Mouse (Mus musculus): ENCODE data around the gene Chit1. TPM values are rescaled to one million over a fixed set of nuclear protein-coding genes. Genes with fewer than 3 reads are reported as not detected.

The Chit1 gene
- total RNA-seq, 2 experiments from 2014 or later, result not detected

DNA sequence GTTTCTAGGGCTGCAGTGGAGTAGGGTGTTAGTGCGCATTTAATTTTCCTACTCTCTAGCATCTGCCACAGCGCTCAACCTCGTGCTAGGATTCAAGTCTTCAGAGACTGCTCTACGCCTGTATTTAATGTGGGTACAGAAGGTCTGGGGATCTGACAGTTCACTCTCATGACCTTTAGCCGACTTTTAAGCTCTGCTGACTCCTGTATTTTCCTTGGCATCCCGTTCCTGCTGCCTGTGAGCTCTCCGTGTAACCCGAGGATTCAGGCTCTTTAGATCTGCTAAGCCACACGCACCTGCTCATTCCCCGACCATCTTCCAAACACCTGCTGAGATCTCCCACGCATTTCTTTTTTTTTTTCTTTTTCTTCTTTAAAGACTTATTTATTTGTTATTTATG lies 22.3 kb downstream of the Chit1 start:
- peak; percentile 45 for DNase-seq
- no peak for TF ChIP-seq CTCF (IDR thresholded peaks at IDR 0.05)
- intact Hi-C loops (cut with DNase I), result no loop called here

DNA sequence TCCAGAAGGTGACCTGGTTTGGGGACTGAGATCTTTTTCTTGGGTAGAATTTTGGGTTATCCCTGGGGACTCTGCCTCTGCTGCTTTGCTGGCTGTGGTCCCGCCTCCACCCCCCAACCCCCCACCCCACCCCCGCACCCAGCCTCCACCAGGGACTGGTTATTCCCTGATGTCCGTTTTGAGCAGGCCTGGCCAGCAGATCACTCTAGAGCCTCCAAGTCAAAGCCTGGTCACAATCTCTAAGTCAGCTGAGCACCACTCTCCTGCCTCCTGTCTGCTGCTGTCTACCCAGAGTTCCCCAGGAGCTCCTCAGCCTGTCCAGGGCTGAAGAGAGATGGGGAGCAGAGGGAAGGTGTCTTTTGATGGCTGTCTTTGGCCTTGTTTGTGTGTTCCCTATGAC lies 25.3 kb downstream of the Chit1 start:
- H3K4me3 ChIP-seq, result no peak overlapping the region
- no peak overlapping the region for H3K27ac ChIP-seq
- DNase-seq, result no peak
- intact Hi-C loops (cut with DNase I), result no loop called here
- TF ChIP-seq CTCF (IDR thresholded peaks at IDR 0.05), result no peak

More for the DNA sequence above, 22.3 kb downstream of the Chit1 start:
- peak overlapping the region; percentile 28; the same call in 1 of the 2 replicates for H3K4me3 ChIP-seq
- peak overlapping the region; percentile 70 for H3K27ac ChIP-seq

DNA sequence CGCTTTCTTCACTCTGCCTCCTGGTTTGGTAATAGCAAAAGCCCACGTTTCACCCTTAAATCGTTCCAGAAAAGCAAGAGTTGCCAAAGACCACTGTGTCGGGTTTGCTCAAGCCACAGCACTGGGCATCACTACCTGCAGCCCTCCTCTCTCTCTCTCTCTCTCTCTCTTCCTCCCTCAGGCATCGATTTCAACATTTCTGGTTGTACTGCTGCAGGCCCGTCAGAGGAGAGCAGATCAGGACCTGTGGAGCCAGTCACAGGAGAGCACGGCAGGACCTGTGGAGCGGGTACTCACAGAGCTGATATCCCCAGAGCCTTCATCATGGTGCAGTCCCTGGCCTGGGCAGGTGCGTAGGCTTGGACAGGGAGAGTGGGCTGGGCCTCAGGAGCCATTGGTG lies 27.4 kb downstream of the Chit1 start:
- intact Hi-C loops (cut with DNase I), result no loop called here
- Histone ChIP-seq H3K4me3 (no peak overlapping the region), H3K27ac (no peak overlapping the region)
- TF ChIP-seq CTCF (IDR thresholded peaks at IDR 0.05), result no peak
- no peak for DNase-seq

DNA sequence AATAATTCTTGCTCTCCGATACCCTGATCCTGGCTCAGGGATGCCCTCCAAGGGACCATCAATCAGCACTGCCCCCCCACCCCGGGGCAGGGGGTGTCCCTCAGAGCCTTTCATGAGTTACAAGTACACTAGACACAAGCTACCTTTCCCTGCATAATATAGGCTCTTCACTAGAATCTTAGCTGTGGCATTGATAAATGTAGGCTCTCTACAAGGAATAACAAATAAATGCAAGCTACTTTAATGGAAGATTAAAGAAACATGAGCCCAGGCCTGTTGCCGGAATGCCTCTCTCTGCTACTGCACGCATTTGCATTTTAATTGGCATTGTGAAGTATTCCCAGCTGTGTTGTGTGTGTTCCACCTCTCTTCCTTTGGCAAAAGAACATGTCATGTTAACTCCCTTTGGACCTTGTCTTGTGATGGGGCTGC lies 31.3 kb downstream of the Chit1 start:
- intact Hi-C loops (cut with DNase I), result no loop called here
- DNase-seq, result no peak
- no peak overlapping the region for H3K27ac ChIP-seq
- H3K4me3 ChIP-seq, result no peak overlapping the region
- TF ChIP-seq CTCF (IDR thresholded peaks at IDR 0.05), result no peak

DNA sequence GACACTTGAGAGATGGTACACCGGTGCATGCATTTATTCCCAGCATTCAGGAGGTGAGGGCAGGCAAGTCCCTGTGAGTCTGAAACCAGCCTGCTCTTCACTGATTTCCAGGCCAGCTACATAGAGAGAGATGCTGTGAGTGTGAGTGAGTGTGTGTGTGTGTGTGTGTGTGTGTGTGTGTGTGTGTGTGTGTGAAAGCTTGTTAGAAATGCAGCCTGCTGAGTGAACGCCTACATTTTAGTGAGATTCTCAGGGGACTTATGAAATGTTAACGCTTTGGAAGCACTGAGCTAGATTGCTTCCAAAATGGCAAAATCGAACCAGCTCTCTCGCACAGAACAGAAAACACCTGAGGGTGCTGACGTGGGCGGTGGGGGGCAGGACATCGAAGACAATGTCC lies 35.0 kb downstream of the Chit1 start:
- Histone ChIP-seq H3K27ac (no peak overlapping the region), H3K4me3 (no peak overlapping the region)
- DNase-seq, result no peak
- intact Hi-C loops (cut with DNase I), result no loop called here
- no peak for TF ChIP-seq CTCF (IDR thresholded peaks at IDR 0.05)

DNA sequence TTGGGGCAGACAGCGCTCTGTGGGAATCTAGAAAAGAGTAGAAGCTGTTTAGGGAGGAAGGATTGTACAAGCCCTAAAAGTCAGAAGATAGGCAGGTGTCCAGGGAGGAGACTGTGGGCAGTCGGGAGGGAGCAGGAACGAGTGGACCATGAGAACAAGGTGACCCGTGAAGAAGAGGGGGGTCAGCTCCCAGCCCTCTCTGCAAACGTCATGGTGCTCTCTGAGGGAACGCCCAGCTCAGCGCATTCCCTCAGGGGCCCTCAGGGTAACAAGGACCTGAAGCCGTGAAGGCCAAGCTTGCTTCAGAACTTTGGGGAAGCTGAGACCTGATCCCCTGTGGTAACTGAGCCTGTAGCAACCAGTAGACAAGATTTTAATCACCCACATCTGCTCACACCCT lies 39.0 kb downstream of the Chit1 start:
- no peak overlapping the region for H3K27ac ChIP-seq
- TF ChIP-seq CTCF (IDR thresholded peaks at IDR 0.05), result no peak
- H3K4me3 ChIP-seq, result no peak overlapping the region
- intact Hi-C loops (cut with DNase I), result loop anchor here (2.0 kb wide), 1 partner anchor 173 kb away; no protein-coding TSS in a partner anchor
- no peak for DNase-seq

DNA sequence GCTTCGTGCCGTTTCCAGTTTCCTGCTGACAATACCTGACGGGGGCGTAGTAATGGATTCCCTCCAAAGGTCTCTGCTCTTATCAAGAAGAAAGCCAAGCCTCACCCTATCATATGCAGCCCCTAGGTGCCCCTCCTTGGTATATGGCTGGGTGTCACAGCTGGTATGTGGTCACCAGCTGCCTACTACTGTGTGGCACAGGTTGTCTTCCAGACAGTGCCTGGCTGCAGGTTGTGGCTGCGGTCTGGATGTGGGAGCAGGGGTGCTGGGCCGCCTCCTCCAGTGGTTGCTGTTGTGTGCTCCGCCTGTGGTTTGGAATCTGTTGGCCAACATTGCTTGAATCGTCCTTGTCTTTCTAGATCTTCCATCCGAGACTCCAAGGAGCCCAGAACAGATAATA lies 39.7 kb downstream of the Chit1 start:
- DNase-seq, result no peak
- H3K27ac ChIP-seq, result no peak overlapping the region
- H3K4me3 ChIP-seq, result no peak overlapping the region
- TF ChIP-seq CTCF (IDR thresholded peaks at IDR 0.05), result no peak
- intact Hi-C loops (cut with DNase I), result loop anchor here (1.0 to 2.0 kb wide), 3 partner anchors 94 to 182 kb away; partner anchors contain the start of gene Ppfia4

DNA sequence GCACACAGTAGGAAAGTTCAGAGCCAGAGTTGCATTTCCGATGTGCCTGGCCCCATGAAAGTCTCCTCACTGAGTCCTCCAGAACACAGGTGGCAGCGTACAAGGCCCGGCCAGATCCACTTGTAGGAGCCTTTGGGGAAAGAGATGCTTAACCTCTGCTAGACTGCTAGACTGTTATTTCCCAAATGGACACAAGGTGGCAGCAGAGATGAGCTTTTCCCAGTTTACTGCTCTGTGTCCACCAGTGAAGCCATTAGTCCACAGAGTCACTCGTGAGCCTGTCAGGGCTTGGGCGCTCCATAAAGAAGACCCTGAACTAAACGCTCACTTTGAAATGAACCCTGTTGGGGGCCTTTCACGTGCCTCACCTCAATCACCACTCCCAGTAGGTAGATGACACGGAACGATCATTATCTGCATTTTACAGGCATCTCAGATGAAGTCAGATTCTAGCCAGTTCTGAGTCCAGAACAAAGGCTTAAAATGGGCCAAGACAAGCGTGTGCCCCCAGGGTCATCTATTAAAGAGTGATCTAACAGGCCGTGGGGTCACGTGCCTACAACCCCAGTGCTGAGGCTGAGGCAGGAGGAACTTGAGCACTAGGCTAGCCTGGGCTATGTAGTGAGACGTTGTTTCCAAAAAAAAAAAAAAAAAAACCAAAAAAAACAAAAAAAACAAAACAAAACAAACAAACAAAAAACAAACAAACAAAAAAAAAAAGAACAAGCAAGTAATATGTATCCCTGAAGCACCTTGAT lies 40.8 kb downstream of the Chit1 start:
- DNase-seq, result peak; percentile 75
- intact Hi-C loops (cut with DNase I), result loop anchor here (1.0 to 2.0 kb wide), 4 partner anchors 50 to 180 kb away; partner anchors contain the start of gene Ppfia4
- H3K27ac ChIP-seq, result no peak overlapping the region
- TF ChIP-seq CTCF (IDR thresholded peaks at IDR 0.05), result peak; percentile 84
- no peak overlapping the region for H3K4me3 ChIP-seq

DNA sequence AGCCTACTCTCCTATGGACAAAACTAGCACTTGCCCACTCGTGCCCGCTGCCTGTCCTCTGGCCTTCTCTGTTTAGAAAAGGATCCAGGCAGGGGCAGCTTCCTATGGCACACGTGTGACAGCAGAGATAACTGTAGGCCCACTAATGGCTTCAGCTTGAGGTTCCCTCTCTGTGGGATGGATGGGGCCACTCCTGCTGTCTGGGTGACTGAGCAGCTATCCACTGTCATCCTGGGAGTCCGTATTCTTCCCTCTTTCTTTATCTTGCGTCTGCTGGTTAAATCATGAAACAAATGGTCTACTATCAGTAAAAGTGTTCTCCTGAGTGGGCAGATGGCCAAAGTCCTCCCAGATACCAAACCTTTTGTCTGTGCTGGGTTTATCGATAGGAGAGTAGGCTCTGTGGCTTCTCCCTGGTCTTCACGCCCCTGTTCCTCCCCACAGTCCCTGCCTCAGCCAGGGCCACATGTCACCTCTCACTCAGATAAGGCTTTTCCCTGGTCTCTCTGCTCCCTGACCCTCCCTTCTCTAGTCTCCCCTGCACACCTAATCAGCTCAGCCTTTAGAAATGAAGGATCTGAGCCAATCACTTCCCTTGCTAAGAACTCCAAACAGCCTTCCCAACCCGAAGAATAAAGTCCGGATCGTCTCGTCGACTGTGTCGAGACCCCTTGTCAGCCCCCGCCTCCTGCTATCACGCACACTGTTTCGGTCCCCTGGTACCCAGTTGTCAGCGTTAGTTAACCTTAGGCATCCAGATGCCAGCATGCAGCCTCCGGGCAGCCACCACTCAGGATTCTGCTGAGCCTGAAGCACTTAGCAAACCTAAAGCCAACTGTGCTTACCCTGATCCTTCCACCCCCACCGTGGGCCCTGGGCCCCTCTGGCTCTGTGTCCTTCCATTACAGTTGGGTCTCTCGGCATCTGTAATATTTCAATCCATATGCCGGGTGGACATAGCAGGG lies 41.9 kb downstream of the Chit1 start:
- no peak for DNase-seq
- Histone ChIP-seq H3K27ac (no peak overlapping the region), H3K4me3 (no peak overlapping the region)
- TF ChIP-seq CTCF (IDR thresholded peaks at IDR 0.05), result no peak
- intact Hi-C loops (cut with DNase I), result loop anchor here (1.0 kb wide), 1 partner anchor 49 kb away; no protein-coding TSS in a partner anchor

DNA sequence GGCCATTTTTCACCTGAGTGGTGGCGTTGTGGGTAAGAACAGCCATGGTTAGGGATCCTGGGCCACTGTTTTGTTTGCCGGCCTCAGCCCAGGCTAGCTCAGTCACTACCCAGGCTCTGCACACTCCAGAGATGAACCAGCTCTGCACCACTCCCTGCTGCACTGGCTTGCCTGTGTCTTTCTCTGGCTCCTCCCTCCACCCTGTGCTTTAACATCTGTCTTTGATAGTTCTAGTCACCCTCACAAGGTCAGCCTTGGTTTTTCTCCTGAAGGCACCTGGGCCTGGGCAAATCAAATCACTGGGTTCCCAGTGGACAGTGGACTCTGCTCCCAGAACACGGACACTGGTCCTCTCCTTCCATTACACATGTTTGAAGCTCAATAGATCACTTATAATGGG lies 43.1 kb downstream of the Chit1 start:
- no peak for TF ChIP-seq CTCF (IDR thresholded peaks at IDR 0.05)
- intact Hi-C loops (cut with DNase I), result no loop called here
- DNase-seq, result no peak
- H3K27ac ChIP-seq, result no peak overlapping the region
- H3K4me3 ChIP-seq, result no peak overlapping the region

DNA sequence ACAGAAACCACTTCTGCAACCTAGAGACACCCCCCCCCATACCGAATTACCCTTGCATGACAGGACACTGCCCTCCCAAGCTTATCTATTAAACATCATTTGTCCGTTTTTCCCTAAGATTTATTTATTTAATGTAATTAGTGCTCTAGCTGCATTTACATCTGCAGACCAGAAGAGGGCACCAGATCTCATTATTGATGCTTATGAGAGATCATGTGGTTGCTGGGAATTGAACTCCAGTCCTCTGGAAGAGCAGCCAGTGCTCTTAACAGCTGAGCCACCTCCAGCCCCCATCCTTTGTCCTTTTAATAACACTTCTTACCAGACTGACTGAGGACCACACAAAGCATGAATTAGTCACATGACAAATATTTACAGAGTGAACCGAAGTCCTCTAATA lies 43.6 kb downstream of the Chit1 start:
- H3K27ac ChIP-seq, result no peak overlapping the region

DNA sequence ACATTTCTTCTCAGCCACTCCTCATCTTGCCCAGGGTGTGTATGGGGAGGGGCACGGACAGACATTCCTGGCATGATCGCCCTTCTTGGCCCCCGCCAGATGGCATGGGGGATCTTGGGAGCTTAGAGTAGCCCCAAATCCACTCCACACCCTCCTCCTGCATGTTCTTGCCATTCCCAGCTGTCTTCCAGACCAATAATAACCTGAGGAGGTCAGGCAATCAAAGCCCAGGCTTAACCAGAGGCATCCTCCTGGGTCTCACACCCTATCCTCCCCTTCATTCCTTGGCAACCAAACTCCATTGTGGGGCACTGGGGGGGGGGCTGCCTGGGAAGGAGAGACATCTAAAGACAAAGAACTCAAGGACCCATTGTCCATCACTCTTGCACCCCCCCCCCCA lies 49.4 kb downstream of the Chit1 start:
- no peak for DNase-seq
- no peak for TF ChIP-seq CTCF (IDR thresholded peaks at IDR 0.05)
- H3K27ac ChIP-seq, result no peak overlapping the region
- no peak overlapping the region for H3K4me3 ChIP-seq
- intact Hi-C loops (cut with DNase I), result no loop called here

More for the DNA sequence above, 43.6 kb downstream of the Chit1 start:
- H3K4me3 ChIP-seq, result no peak overlapping the region
- peak; percentile 56 for TF ChIP-seq CTCF (IDR thresholded peaks at IDR 0.05)
- intact Hi-C loops (cut with DNase I), result no loop called here
- DNase-seq, result no peak

DNA sequence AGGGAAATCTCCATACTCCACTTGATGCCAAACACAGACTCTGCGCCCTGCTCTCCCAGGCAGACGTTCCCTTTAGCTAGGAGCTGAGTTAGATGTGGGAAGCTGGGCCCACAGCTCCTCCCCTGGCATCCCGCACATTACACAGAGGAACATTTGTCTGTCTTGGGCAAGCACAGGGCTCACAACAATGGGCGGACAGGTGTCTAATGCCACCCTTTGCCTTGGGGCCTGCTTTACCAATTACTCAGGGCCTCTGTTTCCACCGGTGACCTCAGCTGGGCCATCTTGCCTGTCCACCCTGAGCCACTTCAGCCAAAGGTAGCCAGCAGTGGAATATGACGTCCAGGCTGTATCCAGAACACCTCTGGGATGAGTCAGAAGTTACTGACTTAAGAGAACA lies 50.4 kb downstream of the Chit1 start:
- intact Hi-C loops (cut with DNase I), result no loop called here
- Histone ChIP-seq H3K4me3 (no peak overlapping the region), H3K27ac (no peak overlapping the region)
- no peak for TF ChIP-seq CTCF (IDR thresholded peaks at IDR 0.05)
- no peak for DNase-seq

Data from gastrocnemius, adult 2 months (tissue).